Mouse (Mus musculus) embryonic fibroblast, embryonic 13.5 days (primary cell): ENCODE measurements around the gene Gars.

Experiments
- CTCF ChIP-seq: IDR thresholded peaks from 2 replicates; pipeline ENCODE4 v1.5.1; 2011; ENCODE audit warnings: mild to moderate bottlenecking, control low read depth, low read length, moderate library complexity, borderline replicate concordance; ENCODE audit not compliant: insufficient read depth
- POLR2A ChIP-seq: IDR thresholded peaks from 2 replicates; pipeline ENCODE4 v1.6.1; 2011; ENCODE audit warnings: low read depth, mild to moderate bottlenecking, control low read depth, low read length, moderate library complexity

DNA sequence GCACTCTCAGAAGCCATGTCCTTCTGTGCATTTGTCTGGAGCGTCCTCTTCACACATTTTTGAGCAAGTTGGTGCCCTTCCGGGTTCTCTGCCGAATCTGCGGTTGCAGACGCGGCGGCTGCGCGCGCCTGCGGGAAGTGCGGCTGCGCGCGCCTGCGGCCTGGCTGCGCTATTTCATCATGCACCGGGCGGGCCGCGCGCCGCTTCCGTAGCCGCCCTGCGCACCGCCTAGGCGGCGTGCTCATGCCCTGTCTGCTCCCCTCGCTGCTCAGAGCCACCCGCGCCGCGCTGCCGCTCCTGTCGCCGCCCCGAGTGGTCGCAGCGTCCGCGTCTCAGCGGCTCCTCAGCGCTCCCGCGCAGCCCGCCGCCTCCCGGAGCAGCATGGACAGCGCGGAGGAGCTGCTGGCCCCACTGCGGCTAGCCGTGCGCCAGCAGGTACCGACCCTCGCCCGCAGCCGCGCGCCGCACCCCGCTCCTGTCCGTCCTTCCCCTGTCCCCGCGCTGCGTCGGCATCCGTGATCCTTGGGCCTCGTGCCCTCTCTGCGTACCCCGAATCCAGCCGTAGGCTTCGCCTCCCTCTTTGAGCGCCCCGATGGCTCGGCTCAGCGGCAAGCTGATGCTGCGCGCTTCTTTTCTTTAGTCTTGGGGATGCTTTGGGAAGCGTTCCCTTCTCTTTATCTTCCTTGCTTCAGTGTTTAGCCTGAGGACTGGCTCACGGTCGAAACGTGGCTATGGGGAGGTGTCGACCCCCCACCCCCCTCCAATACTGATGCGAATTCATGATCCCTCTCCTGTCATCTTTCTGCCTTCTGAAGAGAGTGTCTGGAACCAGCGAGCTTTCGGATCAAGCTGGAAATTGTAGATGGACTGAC, at the start of gene Gars:
- peak; percentile 90 for TF ChIP-seq POLR2A
- TF ChIP-seq CTCF: no peak
